Mouse (Mus musculus) neural tube, embryonic 11.5 days (tissue): ENCODE data around the gene Dcdc2b. TPM values are rescaled to one million over a fixed set of nuclear protein-coding genes. Genes with fewer than 3 reads are reported as not detected.

Source experiments
- ATAC-seq: fragments of 200-750 bp; cut with Nextera tagmentation; 2 replicates; pipeline ENCODE4 v1.8.0; 2017; ENCODE audit warnings: moderate number of reproducible peaks, mild to moderate bottlenecking, moderate TSS enrichment, moderate library complexity; ENCODE audit not compliant: insufficient read depth, low FRiP score, low TSS enrichment
- DNase-seq: peaks from one replicate; pipeline ENCODE4 v3.0.0-alpha.2; 2015; ENCODE audit warnings: low spot score
- H3K27ac ChIP-seq: fragments of 300-500 bp; sonication (generic); 2 replicates; pipeline ENCODE4 v1.5.1; 2014; ENCODE audit warnings: low read depth, mild to moderate bottlenecking, low read length
- H3K27me3 ChIP-seq: fragments of 300-500 bp; sonication (generic); 2 replicates; pipeline ENCODE4 v1.6.1; 2014; ENCODE audit warnings: mild to moderate bottlenecking, low read length, mixed read lengths; ENCODE audit not compliant: control insufficient read depth, insufficient read depth
- H3K36me3 ChIP-seq: fragments of 300-500 bp; sonication (generic); 2 replicates; pipeline ENCODE4 v1.6.1; 2014; ENCODE audit warnings: mild to moderate bottlenecking, low read length, moderate library complexity, mixed read lengths; ENCODE audit not compliant: control insufficient read depth, insufficient read depth
- H3K4me1 ChIP-seq: fragments of 300-500 bp; sonication (generic); 2 replicates; pipeline ENCODE4 v1.6.1; 2014; ENCODE audit warnings: low read length, mixed read lengths; ENCODE audit not compliant: control insufficient read depth, insufficient read depth
- H3K4me2 ChIP-seq: fragments of 300-500 bp; sonication (generic); 2 replicates; pipeline ENCODE4 v1.6.1; 2014; ENCODE audit warnings: low read depth, mild to moderate bottlenecking, moderate library complexity
- H3K4me3 ChIP-seq: fragments of 300-500 bp; sonication (generic); 2 replicates; pipeline ENCODE4 v1.5.1; 2014; ENCODE audit warnings: low read depth, low read length
- H3K9ac ChIP-seq: fragments of 300-500 bp; sonication (generic); 2 replicates; pipeline ENCODE4 v1.6.1; 2014; ENCODE audit warnings: mild to moderate bottlenecking, low read length
- H3K9me3 ChIP-seq: fragments of 300-500 bp; sonication (generic); 2 replicates; pipeline ENCODE4 v1.6.1; 2016; ENCODE audit warnings: low read length; ENCODE audit not compliant: control insufficient read depth
- WGBS: fragments of 180-500 bp; shearing (Covaris S2); extraction: QIAGEN DNeasy Blood & Tissue Kit; methylation state at CpG from one replicate; pipeline ENCODE4 v1.1.7; 2014; 5-methylcytosine and 5-hydroxymethylcytosine counted together
- polyA plus RNA-seq: library from polyadenylated mRNA; unstranded; fragments of >200 nt; fragmentation: Nextera tagmentation; extraction: Ambion mirVana; gene quantifications from 2 replicates; pipeline ENCODE4 v1.2.1, GENCODE M21; 2014

Dcdc2b gene
- polyA plus RNA-seq, 1 experiment from 2014 or later = 2.6 TPM

- no peak; the same call in 1 of the 2 replicates for ATAC-seq
- H3K4me3 ChIP-seq = peak within 1 kb of the TSS; percentile 59
- H3K4me2 ChIP-seq = peak within 1 kb of the TSS; percentile 79
- peak within 1 kb of the TSS; percentile 77 for H3K9ac ChIP-seq
- DNase-seq = peak; percentile 60
- H3K4me1 ChIP-seq = peaks cover 22% of the 10 kb centered on the region
- H3K36me3 ChIP-seq = peaks cover 13% of the 10 kb centered on the region
- H3K27me3 ChIP-seq = no peaks in the 10 kb centered on the region
- no peaks in the 10 kb centered on the region for H3K9me3 ChIP-seq
- WGBS = under 1% methylated on average over 10 of the region's 10 CpGs
- H3K27ac ChIP-seq = peak within 1 kb of the TSS; percentile 84
These were observed 9.6 kb upstream of the Dcdc2b start, which contains the start of gene Ccdc28b for GRCm38 (mm10) chr4:129623681-129624091. Gene Ccdc28b, minus strand, starts transcription at chr4:129623947.

- H3K9me3 ChIP-seq = no peaks in the 10 kb centered on the region
- H3K4me2 ChIP-seq = peak overlapping the region; percentile 79
- peak overlapping the region; percentile 77 for H3K9ac ChIP-seq
- H3K4me1 ChIP-seq = peaks cover 27% of the 10 kb centered on the region
- H3K27ac ChIP-seq = peak overlapping the region; percentile 84; the same call in 1 of the 2 replicates
- WGBS = 23% methylated on average over 8 of the region's 8 CpGs
- DNase-seq = no peak
- H3K36me3 ChIP-seq = peaks cover 11% of the 10 kb centered on the region
- peak overlapping the region; percentile 59 for H3K4me3 ChIP-seq
- H3K27me3 ChIP-seq = no peaks in the 10 kb centered on the region
- ATAC-seq = no peak
These were observed 8.9 kb upstream of the Dcdc2b start for GRCm38 (mm10) chr4:129622803-129623535.

- Histone ChIP-seq H3K4me1 (peaks cover 27% of the 10 kb centered on the region), H3K4me3 (no peak overlapping the region), H3K4me2 (peak overlapping the region; percentile 79), H3K9me3 (no peaks in the 10 kb centered on the region), H3K9ac (peak overlapping the region; percentile 77), H3K36me3 (peaks cover 5% of the 10 kb centered on the region), H3K27me3 (no peaks in the 10 kb centered on the region), H3K27ac (no peak overlapping the region)
- ATAC-seq = no peak
- no peak for DNase-seq
- WGBS = 78% methylated on average over 11 of the region's 11 CpGs
These were observed 8.2 kb upstream of the Dcdc2b start for GRCm38 (mm10) chr4:129622120-129622802.

DNA sequence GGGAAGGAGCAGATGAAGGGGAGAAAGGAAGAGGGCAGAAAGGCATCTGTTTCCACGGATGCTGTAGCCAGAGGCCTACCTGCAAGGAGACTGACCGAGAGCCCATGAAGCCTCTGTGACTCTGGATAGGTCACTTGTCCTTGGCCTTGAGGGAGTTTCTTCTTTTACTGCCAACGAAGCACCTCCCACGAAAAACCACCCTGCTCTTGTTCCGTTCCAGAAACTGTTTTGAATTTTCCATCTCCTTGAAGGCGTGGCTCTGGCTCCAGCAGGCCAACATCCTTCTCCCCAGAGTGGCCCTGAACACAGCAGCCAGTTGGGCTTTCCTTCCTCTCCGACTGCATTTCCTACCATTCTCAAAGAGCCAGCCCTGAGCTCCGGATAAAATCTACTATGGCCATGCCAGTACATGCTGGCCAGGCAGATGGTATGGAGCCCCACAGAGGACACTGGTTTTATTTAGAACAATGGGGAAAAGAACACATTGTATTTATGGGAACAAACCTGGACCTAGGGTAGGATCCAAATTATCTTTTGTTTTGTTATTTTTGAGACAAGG, 7.3 kb upstream of the Dcdc2b start:
- WGBS = 86% methylated on average over 8 of the region's 8 CpGs
- H3K9me3 ChIP-seq = no peaks in the 10 kb centered on the region
- no peak overlapping the region for H3K4me3 ChIP-seq
- H3K4me1 ChIP-seq = peaks cover 27% of the 10 kb centered on the region
- H3K27me3 ChIP-seq = no peaks in the 10 kb centered on the region
- no peak overlapping the region for H3K9ac ChIP-seq
- no peak overlapping the region for H3K4me2 ChIP-seq
- H3K36me3 ChIP-seq = no peaks in the 10 kb centered on the region
- no peak for ATAC-seq
- no peak overlapping the region for H3K27ac ChIP-seq
- DNase-seq = no peak

- Histone ChIP-seq H3K9me3 (no peaks in the 10 kb centered on the region), H3K27ac (no peak overlapping the region), H3K4me1 (peaks cover 26% of the 10 kb centered on the region), H3K27me3 (no peaks in the 10 kb centered on the region), H3K36me3 (no peaks in the 10 kb centered on the region), H3K9ac (no peak overlapping the region), H3K4me3 (no peak overlapping the region), H3K4me2 (no peak overlapping the region)
- 88% methylated on average over 11 of the region's 11 CpGs for WGBS
- DNase-seq = no peak
- no peak for ATAC-seq
These were observed 6.6 kb upstream of the Dcdc2b start for GRCm38 (mm10) chr4:129620419-129621282.

- H3K4me2 ChIP-seq = peak within 1 kb of the TSS; percentile 60
- H3K4me3 ChIP-seq = peak within 1 kb of the TSS; percentile 59
- H3K9me3 ChIP-seq = no peaks in the 10 kb centered on the region
- H3K4me1 ChIP-seq = peaks cover 14% of the 10 kb centered on the region
- 5% methylated on average over 43 of the region's 44 CpGs for WGBS
- no peaks in the 10 kb centered on the region for H3K27me3 ChIP-seq
- DNase-seq = peak; percentile 94
- H3K9ac ChIP-seq = peak within 1 kb of the TSS; percentile 79
- H3K36me3 ChIP-seq = no peaks in the 10 kb centered on the region
- H3K27ac ChIP-seq = peak within 1 kb of the TSS; percentile 61; the same call in 1 of the 2 replicates
- ATAC-seq = peak; percentile 83
These were observed 5.0 kb upstream of the Dcdc2b start, which contains the start of gene Iqcc for GRCm38 (mm10) chr4:129618786-129619691. Gene Iqcc, minus strand, starts transcription at chr4:129619099.

- H3K36me3 ChIP-seq = no peaks in the 10 kb centered on the region
- 90% methylated on average over 5 of the region's 5 CpGs for WGBS
- ATAC-seq = no peak
These were observed 4.0 kb upstream of the Dcdc2b start for GRCm38 (mm10) chr4:129618031-129618430.

More at GRCm38 (mm10) chr4:129618031-129618430, 4.0 kb upstream of the Dcdc2b start:
- peak overlapping the region; percentile 60 for H3K4me2 ChIP-seq
- H3K4me3 ChIP-seq = peak overlapping the region; percentile 59
- H3K27me3 ChIP-seq = no peaks in the 10 kb centered on the region
- no peaks in the 10 kb centered on the region for H3K9me3 ChIP-seq
- H3K27ac ChIP-seq = no peak overlapping the region; the same call in 1 of the 2 replicates
- H3K4me1 ChIP-seq = peaks cover 12% of the 10 kb centered on the region
- H3K9ac ChIP-seq = peak overlapping the region; percentile 79
- no peak for DNase-seq
